Mouse (Mus musculus): Measurements from ENCODE around the gene Rcl1. TPM values are rescaled to one million over a fixed set of nuclear protein-coding genes. Genes with fewer than 3 reads are reported as not detected.

The Rcl1 gene
- polyA plus RNA-seq, 1 experiment from 2014 or later: 42.7 TPM

- no peak overlapping the region for H3K4me2 ChIP-seq (ENCODE audit: low read length)
- DNase-seq (ENCODE audit: low spot score): peak; percentile 48
- H3K4me1 ChIP-seq (replicated peaks; ENCODE audit: insufficient read depth, low read length): no peaks in the 10 kb centered on the region
- H3K9me3 ChIP-seq (replicated peaks; ENCODE audit: low read length): no peaks in the 10 kb centered on the region
- H3K36me3 ChIP-seq (ENCODE audit: insufficient read depth, low read length): no peaks in the 10 kb centered on the region
- no peak overlapping the region for H3K4me3 ChIP-seq (replicated peaks; ENCODE audit: low read depth, low read length)
- 64% methylated on average over 9 of the region's 9 CpGs for WGBS
- no peak overlapping the region for H3K9ac ChIP-seq (ENCODE audit: low read depth, low read length)
- no peak for TF ChIP-seq CTCF (IDR thresholded peaks at IDR 0.05; ENCODE audit: low read depth)
- 0 out of 2 replicates have a peak overlapping the region, but pooled peaks have one; percentile 25 for H3K27ac ChIP-seq
- ATAC-seq (replicated peaks; ENCODE audit: low FRiP score, low read depth): no peak
- H3K27me3 ChIP-seq (ENCODE audit: insufficient read depth, low read length): no peaks in the 10 kb centered on the region
These were observed 84.5 kb downstream of the Rcl1 start for GRCm38 (mm10) chr19:29185552-29186232.

GRCm38 (mm10) chr19:29188879-29189278 lies 87.7 kb downstream of the Rcl1 start:
- no peaks in the 10 kb centered on the region for H3K27me3 ChIP-seq (ENCODE audit: insufficient read depth, low read length)
- no peak overlapping the region for H3K4me3 ChIP-seq (replicated peaks; ENCODE audit: low read depth, low read length)
- H3K9ac ChIP-seq (ENCODE audit: low read depth, low read length): no peak overlapping the region
- H3K27ac ChIP-seq: no peak overlapping the region
- no peaks in the 10 kb centered on the region for H3K36me3 ChIP-seq (ENCODE audit: insufficient read depth, low read length)
- H3K9me3 ChIP-seq (replicated peaks; ENCODE audit: low read length): no peaks in the 10 kb centered on the region
- no peak for DNase-seq (ENCODE audit: low spot score)
- WGBS: 92% methylated on average over 2 of the region's 2 CpGs
- no peak for ATAC-seq (replicated peaks; ENCODE audit: low FRiP score, low read depth)
- no peak for TF ChIP-seq CTCF (IDR thresholded peaks at IDR 0.05; ENCODE audit: low read depth)
- H3K4me1 ChIP-seq (replicated peaks; ENCODE audit: insufficient read depth, low read length): no peaks in the 10 kb centered on the region
- no peak overlapping the region for H3K4me2 ChIP-seq (ENCODE audit: low read length)

MicroRNAs encoded within 50 kb of the gene (microRNA counts, 519-probe panel; counts per million panel counts)
- 4,432 counts per million, percentile 78 among the panel's probes with 10 or more counts for microRNA mmu-miR-101b

Small RNA genes lying within 50 kb of the gene (microRNA-seq; reads per million reads assigned to microRNA genes)
- 1,723 reads per million, percentile 82 among the genes with 10 or more reads in this experiment for gene Mir101b

Other genes with a start within 250 kb of the Rcl1 start
- gene Plpp6, start 137.4 kb upstream of the Rcl1 start, polyA plus RNA-seq (2015; fragmentation: Nextera tagmentation; extraction: Ambion mirVana): 16.6 and 19.7 TPM in 2 replicates
- gene 4430402I18Rik, start 133.6 kb upstream of the Rcl1 start, polyA plus RNA-seq (2015; fragmentation: Nextera tagmentation; extraction: Ambion mirVana): 9.0 and 10.3 TPM in 2 replicates
- gene Cdc37l1, start 111.0 kb upstream of the Rcl1 start, polyA plus RNA-seq (2015; fragmentation: Nextera tagmentation; extraction: Ambion mirVana): 28.2 and 33.0 TPM in 2 replicates
- gene Ak3, start 53.4 kb upstream of the Rcl1 start, polyA plus RNA-seq (2015; fragmentation: Nextera tagmentation; extraction: Ambion mirVana): 105 and 115 TPM in 2 replicates
- 8.8 and 9.8 TPM in 2 replicates for gene Jak2, start 150.5 kb downstream of the Rcl1 start, polyA plus RNA-seq (2015; fragmentation: Nextera tagmentation; extraction: Ambion mirVana)
- 8.9 and 11.2 TPM in 2 replicates for gene Insl6, start 224.0 kb downstream of the Rcl1 start, polyA plus RNA-seq (2015; fragmentation: Nextera tagmentation; extraction: Ambion mirVana)
- 0.33 TPM in 2 replicates for gene Rln1, start 233.3 kb downstream of the Rcl1 start, polyA plus RNA-seq (2015; fragmentation: Nextera tagmentation; extraction: Ambion mirVana)